Mouse (Mus musculus) gastrocnemius, postnatal 10 days (tissue): Measurements from ENCODE around the gene Dgkd. TPM values are rescaled to one million over a fixed set of nuclear protein-coding genes. Genes with fewer than 3 reads are reported as not detected.

Experiments
- DNase-seq: peaks from one replicate; pipeline ENCODE4 v3.0.0; 2021; ENCODE audit warnings: mixed read lengths
- total RNA-seq, 2 experiments: library from RNA; stranded (reverse); gene quantifications; 2 replicates each; pipeline ENCODE4 v1.2.3; 2021

Gene Dgkd
- total RNA-seq, 2 experiments from 2014 or later, result 37.5 to 44.6 TPM

DNA sequence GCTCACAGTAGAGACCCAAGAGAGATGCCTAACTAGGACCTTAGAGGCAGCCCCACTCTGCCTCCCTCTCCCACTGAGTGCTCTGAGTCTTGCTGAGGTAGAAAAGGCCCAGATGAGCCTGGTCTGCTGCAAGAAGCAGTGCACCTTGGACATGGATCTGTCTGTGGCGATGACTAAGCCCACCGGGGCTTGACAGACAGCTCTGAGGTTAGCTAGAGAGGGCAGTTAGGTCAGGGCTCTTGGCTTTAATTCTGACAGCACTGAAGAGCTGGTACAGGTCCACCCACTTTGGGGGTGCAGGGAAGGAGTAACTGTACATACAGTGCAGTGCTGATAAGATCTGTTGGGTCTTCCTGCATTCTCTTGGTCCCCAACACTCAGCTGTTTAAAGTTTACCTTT, 82.5 kb downstream of the Dgkd start:
- DNase-seq, result no peak

DNA sequence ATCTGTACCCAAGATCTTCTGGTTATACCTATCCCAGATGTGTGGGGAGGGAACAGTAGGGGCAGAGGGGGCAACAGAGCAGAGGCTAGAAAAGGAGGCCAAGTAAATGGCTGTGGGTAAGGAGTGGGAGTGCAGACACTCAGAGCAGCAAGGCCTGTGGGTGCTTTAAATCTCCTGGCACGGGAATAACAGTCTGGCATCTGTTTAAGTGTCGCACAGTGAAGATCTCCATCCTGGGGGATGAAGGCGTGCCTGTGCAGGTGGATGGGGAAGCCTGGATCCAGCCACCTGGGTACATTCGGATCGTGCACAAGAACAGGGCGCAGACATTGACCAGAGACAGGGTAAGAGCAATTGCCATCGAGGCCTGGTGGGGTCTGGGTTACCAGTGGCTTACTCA, 83.0 kb downstream of the Dgkd start:
- no peak for DNase-seq

DNA sequence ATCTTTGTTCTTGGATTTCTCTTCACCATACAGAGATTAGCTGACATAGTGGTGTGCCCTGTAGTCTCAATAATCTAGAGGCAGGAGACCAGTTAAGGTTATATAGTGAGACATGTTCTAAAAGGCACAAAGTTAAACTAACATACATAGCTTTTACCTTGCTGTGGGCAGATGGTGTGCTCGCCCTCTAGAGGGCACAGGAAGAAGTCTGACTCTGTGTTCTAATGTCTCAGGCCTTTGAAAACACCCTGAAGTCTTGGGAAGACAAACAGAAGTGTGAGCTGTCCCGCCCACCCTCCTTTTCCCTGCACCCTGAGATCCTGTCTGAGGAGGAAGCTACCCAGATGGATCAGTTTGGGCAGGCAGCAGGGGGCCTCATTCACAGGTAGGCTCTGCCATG, 83.4 kb downstream of the Dgkd start:
- DNase-seq, result no peak

DNA sequence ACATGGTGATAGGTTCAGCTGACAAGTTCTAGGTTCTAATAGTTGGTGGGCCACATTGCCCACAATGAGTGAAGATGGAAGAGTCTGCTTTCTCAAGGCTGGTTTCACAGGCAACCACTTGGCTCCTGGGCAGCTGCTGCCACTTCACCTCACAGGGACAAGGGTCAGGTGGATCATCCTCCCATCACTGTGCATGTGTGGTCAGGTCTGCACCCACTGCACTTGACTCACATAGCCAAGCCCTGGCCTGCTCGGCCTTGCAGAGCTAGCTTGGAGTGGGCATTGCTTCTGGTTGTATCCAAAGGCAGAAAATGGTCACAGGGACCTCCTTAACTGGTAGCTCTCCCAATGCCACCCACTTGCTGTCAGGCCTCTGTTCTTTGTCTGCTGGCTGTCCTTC, 88.7 kb downstream of the Dgkd start:
- DNase-seq, result no peak

DNA sequence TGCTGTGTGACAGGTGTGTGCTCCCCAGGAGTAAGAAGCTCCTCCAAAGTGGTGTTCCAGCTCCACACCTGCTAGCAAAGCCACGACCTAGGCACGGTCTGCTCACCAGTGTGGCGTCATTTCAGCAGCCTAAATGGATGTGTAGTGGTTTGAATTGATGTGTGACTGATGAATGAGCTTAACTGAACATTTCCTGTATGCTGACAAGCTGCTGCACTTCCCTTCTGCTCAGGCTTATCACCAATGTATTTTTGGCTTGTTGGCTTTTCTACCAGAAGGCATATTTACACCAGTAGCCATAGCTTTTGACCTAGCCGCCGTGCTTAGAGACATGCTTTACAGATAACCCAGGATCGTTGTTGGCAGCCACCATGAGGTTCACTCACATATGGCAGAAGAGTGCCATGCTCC, 94.6 kb downstream of the Dgkd start:
- no peak for DNase-seq

DNA sequence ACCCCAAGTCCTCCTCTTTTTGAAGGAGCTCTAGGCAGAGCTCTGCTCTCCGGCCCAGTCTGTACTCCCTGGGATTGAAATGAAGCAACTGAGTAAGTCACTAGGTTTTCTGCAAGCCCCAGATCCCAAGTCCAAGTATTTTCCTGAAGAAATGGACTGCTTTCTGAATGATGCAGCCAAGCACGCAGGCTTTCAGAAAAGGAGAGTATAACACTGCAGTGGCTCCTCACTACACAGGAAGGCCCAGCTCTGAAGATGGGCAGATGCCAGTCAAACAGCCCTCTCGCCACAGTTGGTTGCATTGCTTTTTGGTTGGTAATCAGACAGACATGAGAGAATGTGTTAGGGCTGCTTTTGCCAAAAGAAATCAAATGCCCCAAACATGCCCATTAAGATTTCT, 98.6 kb downstream of the Dgkd start:
- no peak for DNase-seq

DNA sequence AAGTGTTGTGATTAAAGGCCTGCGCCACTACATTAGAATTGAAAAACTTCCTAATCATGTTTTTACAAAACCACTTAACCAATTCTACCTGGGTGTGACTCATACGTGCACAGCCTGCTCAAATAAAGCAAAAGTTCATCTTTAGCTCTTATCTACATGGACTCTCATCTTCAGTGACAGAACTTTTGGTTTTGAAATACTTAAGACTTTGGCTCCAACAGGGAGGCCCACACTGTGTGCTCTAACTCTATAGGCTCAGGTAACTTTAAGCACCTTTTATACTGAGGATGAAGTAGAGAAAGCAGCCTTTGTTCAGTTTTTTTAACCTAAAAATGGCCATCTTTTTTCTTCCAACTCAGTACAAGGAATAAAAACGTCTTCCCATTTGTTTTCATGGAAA, 100.0 kb downstream of the Dgkd start:
- no peak for DNase-seq

DNA sequence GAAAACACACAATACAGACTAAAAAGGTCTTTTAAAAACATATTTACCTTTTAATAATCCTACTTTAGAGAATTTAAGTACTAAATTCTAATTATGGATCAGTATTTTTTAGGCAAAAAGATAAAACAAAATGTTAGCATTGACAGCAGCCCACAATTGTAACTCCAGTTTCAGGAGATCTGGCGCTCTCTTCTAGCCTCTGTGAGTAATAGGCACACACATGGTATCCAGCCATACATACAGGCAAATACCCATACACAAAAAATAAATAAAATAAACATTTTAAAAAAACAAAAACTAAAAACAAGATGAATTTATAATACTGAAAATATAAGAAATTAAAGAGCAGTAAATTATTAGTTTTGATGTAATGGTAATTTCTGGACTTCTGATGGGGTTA, 105.8 kb downstream of the Dgkd start:
- no peak for DNase-seq

DNA sequence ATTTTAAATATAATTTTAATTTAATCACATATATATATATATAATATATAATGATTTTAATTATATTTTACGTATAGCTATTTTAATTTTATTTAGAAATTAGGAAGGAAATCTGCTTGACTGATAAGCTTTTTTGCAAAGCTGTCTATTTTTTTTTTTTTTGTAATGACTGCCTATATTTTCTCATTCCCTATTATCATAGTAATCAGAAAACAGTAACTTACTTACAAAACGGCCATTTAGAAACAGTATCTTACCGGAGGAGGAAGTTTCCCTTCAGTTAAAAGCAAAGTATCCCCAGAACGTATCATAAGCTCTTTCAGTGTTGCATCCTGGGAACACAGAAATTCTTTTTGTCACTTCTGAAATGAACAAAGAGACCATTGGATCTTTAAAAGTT, 106.4 kb downstream of the Dgkd start:
- no peak for DNase-seq

DNA sequence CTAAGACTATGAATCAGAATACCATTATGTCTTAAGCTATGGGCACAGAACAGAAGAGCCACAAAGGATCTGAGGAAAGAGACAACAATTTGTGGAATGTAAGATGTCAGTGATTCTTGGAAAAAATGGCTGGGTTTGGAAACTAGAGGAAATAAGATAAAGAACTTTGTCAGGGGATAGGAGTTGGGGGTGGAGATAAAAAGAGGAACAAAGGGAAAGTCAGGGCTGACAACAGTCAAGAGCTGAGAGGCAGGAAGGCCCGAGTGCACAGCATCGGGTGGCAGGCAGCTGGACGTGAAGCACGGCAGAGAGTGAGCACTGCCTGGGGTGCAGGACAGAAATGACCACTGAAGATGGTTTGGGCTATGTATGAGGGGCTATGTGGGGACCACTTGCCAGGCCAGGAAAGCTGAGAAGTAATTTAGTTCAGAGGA, 106.9 kb downstream of the Dgkd start:
- DNase-seq, result no peak

DNA sequence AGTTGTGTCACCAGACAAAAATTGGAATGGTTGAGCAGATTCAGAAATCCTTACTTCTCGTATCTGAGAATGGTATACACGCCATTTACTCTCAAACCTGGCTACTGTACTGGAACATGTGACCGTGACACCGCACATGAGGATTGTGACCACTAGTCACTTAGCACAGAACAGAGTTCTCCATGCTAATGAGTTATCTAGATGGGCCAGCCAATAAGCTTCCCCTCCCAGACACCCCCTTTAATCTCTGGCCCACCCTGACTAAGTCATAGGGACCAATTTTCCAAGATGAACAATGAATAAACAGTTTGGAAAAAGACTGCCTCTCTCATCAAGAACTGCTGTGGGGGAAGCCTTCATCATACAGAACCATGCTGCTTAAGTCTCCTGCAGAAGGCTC, 107.7 kb downstream of the Dgkd start:
- DNase-seq, result no peak

DNA sequence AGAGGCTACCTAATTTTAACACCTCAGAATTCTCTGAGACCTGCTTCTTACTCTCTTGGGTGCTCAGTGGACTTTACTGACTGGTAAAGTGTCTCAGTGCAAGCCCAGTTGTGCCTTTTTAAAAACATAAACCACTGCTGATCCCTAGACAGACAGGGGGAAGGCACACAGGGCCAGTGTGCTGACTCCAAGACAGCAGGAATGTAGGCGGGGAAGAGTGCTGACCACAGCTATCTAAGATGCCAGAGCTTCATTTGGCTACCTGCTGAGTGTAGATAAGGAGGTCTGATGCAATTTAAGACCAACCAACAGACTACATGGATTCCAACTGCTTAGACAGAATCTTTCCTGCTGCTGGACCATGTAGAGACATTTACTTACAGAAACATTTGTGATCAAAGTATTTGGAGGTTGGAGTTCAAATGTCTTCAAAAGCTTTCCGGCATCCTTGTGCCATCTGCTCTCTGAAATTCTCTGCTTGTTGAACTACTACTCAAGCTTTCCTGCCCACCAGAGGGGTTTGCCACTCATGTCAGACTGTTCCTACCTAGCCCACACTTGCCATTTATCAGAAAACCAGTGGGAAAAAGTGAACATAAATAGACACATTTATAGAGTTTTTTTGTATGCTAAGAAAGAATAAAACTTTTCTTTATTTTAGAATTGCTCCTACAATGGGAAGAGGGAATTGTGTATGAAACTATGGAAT, 108.5 kb downstream of the Dgkd start:
- DNase-seq, result no peak

DNA sequence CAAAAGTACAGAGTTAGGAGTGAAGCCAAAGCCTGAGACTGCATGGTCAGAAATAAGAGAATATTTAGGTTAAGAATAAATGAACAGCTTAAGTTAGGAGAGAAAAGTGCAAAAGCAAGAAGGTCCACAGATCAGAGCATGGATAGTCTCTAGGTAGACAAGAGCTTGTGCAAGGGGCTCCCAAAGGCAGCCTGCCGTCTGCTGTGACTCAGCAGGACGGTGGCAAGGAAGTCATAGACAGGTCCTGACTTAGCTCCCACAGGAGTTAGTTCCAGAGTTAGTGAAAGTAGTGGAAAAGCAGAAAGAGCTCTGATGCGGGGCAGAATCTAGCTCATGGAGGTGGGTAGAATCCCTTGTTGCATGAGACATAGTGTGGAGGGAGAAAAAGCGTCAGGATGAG, 117.3 kb downstream of the Dgkd start:
- no peak for DNase-seq

DNA sequence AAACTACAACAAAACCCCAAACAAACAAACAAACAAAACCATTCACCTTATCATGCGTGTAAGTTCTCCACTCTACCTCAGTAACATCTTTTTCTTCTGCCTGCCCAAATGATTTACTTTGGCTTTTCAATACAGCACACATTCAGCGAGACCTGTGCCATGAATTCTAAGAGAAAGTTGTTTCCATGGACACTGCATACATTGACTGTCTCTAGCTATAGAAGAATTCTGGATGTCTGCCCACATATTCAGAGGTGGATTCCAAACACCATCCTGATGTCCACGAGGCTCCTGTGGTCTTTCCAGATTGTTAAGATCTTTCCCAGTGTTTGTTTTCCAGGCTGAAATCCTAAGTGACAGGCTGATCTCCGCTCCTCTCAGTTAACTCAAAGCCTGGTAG, 129.2 kb downstream of the Dgkd start:
- no peak for DNase-seq

DNA sequence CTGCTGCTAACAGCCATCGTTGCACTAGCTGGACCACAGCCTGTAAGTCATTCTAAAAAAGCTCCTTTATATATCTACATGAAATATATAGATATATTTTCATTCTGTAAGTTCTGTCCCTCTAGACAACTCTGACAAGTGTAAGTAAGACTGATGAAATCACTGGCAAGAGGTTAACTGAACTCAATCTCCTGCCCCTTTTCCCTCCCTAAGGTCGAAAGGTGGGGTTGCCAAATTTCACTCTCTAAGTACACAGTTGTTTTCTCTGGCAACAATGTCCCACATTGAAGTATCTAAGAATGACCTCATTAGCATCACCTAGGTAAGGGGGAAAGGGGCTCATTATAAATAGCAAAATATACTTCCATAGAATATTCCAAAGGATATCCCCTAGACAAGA, 139.6 kb downstream of the Dgkd start:
- DNase-seq, result no peak

Other genes starting within 250 kb of the Dgkd start
- 10 to 100 TPM in 1 of 2 experiments, 1 to 10 TPM in 1; 7.1 to 14.8 TPM for gene Inpp5d, start 233.0 kb upstream of the Dgkd start, total RNA-seq
- gene Atg16l1, start 97.4 kb upstream of the Dgkd start, total RNA-seq, result 10 to 100 TPM; 16.2 to 20.9 TPM
- gene Sag, start 49.6 kb upstream of the Dgkd start, total RNA-seq, result under 1 TPM; 0.14 to 0.32 TPM
- gene Usp40, start 155.3 kb downstream of the Dgkd start, total RNA-seq, result 10 to 100 TPM; 13.0 to 20.0 TPM
- gene Ugt1a10, start 202.1 kb downstream of the Dgkd start, total RNA-seq, result not detected
- not detected for gene Ugt1a9, start 217.5 kb downstream of the Dgkd start, total RNA-seq
- not detected for gene Ugt1a8, start 234.5 kb downstream of the Dgkd start, total RNA-seq
- gene Ugt1a7c, start 241.8 kb downstream of the Dgkd start, total RNA-seq, result 1 to 10 TPM; 1.1 to 1.6 TPM
- gene Ugt1a6b, start 250.0 kb downstream of the Dgkd start, total RNA-seq, result under 1 TPM; 0.81 to 0.87 TPM